Mouse (Mus musculus): Measurements from ENCODE around the gene Tcp11l1.

The Tcp11l1 gene

GRCm38 (mm10) chr2:104710670-104711370, 1.1 kb downstream of the Tcp11l1 start:
- no peak for DNase-seq

DNA sequence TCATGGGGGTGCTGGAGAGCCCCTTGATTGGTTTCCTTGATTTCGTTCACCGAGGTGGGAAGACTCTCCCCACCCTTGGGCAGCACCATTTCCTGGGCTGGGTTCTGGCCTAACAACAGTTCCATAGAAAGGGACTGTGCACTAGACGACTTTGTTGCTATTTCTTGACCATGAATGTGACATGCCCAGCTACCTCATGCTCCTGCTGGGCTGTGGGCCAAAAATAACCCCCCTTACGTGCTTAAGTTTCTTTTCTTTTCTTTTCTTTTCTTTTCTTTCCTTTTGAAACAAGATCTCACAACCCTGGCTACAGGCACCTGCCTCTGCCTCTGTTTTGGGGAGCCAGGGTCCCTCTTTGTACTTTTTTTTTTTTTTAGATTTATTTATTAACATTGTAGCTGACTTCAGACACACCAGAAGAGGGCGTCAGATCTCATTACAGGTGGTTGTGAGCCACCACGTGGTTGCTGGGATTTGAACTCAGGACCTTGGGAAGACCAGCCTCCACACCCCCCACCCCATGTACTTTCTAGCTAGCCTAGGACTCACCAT, 2.1 kb downstream of the Tcp11l1 start:
- DNase-seq = peak in 1 of 2 experiments; percentile 20

DNA sequence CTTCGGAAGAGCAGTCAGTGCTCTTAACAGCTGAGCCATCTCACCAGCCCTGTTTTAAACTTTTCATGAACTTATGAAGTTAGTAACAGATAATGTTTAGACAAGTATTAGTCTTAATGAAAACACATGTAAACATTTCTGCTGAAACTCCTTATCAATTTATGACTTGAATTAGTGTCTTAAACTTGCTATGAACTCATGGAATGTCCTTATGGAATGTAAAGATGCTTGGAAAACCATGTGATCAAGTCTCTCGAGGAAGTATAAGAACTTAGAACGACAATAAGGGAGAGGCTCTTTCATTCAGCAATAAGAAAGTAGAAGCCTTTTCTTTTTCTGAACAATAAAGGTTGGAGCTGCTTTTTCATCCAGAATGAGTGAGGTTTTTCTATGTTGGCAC, 7.6 kb downstream of the Tcp11l1 start:
- DNase-seq = no peak

DNA sequence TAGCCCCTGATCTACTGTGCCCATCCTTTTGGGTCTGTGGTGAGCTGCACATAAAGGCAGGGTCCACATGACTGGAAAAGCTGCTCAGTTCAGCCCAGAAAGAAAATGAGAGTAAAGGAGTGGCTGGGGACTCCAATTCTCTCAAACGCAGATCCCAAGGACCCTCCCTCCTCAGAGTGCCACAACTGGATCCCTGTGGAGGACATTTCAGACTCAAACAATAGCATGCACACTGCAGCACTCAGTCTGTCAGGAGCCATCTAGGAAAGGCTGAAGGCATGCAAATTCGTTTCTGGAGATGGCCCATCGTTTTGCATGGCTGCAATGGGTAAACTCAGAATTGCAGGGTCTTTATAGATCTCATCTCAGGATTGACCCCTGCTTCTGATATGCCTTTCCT, 8.8 kb downstream of the Tcp11l1 start:
- DNase-seq = no peak

DNA sequence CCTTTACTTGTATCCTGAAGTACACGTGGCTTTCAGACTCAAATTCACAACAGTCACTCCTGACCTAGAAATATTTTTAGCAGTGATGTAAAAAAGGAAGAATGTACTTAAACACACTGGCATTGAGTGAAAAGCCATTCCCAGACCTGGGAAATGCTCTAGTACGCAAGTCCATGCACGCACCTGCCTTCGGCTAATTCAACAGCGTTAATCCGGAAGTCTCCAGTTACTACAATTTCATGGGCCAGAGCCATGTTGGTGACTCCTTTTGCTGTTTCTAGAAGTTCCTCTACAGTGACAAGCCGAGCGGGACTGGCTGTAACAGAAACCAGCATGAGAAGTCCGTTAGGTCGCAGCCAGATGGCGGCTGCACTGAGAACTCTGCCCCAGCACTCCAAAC, 12.3 kb downstream of the Tcp11l1 start:
- no peak for DNase-seq

DNA sequence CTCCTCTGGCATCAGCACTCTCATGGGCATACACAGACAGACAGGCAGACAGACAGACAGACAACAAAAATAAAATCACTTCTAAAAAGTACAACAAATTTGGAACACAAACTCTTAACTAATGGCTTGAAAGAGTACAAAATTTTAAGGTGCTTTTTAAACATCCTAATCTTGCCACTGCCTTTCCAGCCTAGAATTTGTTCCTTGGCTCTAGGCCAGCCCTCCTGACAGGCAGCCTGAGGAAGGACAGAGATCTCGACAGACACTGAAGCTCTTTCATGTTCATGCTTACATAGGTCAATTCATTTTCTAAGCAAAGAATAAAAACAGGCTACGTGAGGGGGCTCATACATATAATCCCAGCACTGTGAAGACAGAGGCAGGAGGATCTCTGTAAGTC, 19.4 kb downstream of the Tcp11l1 start:
- no peak for DNase-seq

DNA sequence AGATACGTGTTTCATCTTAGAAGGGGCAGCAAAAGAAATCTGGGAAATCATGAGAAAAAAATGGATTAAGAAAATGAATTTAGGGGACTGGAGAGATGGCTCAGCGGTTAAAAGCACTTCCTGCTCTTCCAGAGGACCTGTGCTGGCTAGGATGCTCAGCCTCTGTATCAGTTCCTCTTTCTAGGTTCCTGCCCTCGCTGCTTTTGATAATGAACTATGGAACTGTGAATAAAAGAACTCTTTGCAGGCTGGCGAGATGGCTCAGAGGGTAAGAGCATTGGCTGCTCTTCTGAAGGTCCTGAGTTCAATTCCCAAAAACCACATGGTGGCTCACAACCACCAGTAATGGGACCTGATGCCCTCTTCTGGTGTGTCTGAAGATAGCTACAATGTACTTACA, 21.2 kb downstream of the Tcp11l1 start:
- no peak for DNase-seq

- peak in 1 of 2 experiments; percentile 34 for DNase-seq
These were observed 23.2 kb downstream of the Tcp11l1 start for GRCm38 (mm10) chr2:104688724-104689123.

GRCm38 (mm10) chr2:104688321-104688720, 23.6 kb downstream of the Tcp11l1 start:
- DNase-seq = no peak

GRCm38 (mm10) chr2:104687261-104687660, 24.7 kb downstream of the Tcp11l1 start:
- DNase-seq = no peak

GRCm38 (mm10) chr2:104685418-104685817, 26.6 kb downstream of the Tcp11l1 start:
- DNase-seq = peak; percentile 90 to 92

- no peak for DNase-seq
These were observed 27.2 kb downstream of the Tcp11l1 start for GRCm38 (mm10) chr2:104684771-104685170.

DNA sequence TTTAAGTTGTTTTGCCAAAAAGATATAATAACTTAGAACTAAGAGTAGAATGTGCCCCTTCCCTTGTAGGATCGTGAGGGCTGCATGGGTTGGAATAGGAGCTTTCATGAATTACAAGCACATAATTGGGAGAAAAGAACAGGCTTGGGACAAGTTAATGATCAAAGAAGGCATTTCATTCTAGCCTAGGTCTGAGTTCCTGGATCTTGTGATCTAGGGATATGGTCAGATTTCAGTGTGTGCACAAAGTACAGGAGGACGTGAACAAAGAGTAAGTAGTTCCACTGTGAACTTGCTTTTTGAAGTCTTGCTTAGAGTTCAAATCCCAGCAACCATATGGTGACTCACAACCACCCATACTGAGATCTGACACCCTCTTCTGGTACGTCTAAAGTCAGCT, 34.6 kb downstream of the Tcp11l1 start:
- DNase-seq = no peak

GRCm38 (mm10) chr2:104671724-104672123, 40.2 kb downstream of the Tcp11l1 start:
- DNase-seq = no peak

DNA sequence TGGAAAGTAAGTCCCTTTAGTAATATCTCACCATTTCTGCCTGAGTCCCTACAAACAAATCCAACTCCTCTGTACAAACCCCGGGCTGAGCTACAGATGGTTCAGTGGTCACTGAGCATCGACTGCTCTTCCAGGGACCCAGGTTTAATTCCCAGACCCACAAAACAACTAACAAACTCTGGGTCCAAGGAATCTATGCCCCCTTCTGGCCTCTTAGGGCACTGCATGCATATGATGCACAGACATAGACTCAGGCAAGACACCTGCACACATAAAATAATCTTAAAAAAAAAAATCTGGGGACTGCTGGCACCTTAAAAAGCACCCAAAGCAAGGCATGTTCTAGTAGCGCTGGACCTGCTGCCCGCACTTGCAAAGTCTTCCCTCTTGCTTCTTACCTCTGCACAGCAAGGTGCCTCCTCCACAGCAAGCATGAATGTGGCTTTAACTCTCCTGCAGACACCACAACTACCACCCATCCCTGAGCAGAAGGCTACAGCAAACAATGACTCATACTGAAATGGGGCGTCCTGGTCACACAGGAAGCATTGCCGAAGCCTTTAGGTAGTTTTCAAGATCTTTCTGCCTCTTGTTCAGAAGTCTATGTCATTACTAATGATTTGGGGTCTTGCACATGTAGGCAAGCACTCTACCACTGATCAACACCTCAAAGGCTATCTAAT, 42.7 kb downstream of the Tcp11l1 start:
- DNase-seq = no peak

DNA sequence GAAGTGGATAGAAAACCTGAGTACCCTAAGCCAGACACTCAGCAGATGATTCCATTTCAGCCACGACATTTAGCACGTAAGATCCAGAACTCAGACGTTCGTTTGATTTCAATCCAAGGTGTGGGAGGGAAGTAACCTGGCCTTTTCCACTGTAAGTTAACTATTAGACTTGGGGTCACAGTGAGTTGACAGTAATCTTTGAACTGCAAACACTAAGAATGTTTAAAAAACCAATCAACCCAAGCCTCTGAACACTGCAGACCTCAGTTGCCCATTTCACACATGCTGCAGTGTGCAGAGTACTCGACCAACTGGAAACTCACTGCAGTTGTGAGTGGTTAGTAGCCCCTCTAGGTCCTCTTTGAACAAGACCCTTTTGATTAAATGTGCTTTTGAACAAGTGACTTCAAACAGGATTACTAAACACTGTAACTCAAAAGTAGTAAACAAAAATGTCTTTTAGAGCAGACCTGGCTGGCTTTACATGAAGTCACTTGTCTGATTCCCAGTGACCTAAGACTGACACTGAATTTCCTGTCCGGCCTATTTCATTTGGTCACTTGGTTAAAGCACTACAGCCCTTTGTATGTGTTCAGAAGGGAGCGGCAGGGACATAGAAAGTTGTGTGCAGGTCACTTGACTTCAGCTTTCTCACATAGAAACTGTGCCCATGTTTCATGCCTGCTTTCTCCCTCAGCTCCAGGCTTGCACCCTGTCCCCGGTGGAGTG, 48.4 kb downstream of the Tcp11l1 start:
- DNase-seq = no peak

- DNase-seq = no peak
These were observed 53.3 kb downstream of the Tcp11l1 start for GRCm38 (mm10) chr2:104658659-104659058.

DNA sequence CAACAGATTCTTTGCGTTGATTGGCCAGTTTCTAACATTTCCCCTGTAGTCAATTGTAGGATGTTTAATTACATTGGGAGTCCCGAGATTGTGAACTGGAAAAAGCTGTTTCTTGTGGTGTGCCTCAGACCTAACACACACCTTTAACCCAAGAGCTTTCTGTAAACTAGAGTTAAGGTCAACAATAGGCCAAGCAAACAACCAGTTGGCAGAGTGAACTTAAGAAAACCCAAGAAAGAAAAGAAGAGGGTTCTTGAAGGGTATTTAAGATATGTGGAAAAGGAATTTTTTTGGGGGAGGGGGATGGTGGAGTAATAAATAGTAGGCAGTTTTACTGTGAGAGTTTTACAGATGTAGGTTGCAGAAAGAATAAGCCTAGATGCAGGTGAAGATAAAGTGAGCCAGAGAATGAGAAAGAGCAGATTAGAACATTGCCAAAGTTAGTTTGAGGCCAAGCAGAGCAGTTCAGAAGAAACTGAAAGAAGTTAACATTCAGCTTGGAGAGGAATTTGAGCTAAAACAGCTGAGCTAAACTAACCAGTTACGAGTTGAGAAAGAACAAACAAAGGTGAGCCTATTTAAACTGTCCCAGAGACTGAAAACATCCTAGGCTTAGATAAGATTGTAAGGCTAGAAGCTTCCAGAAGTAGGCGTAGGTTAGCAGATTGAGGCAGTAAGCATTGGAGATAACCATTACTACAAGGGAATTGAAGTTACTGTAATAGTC, 95.8 kb downstream of the Tcp11l1 start:
- no peak for DNase-seq

- no peak for DNase-seq
These were observed 97.2 kb downstream of the Tcp11l1 start for GRCm38 (mm10) chr2:104614786-104615185.
